Mouse (Mus musculus): ENCODE results near the gene Itgb2.

DNA sequence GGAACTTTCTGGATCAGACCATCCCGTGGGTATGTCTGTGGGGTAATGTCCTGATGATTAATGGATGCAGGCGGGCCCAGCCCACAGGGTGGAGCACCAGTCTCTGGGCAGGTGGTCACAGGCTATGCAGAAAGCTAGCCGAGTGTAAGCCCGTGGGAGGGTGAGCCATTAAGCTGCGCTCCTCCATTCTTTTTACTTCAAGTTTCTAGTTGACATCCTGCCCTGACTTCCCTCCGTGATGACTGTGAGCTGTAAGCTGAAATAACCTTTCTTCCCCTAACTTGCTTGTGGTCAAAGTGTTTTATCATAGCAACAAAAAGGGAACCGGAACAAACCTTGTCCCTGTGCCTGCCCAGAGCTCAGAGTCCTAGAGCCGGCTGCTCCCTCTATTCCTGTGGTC is 6.7 kb downstream of the Itgb2 start:
- TF ChIP-seq CTCF (IDR thresholded peaks at IDR 0.05; ENCODE audit: low read depth) (no peak), EP300 (IDR thresholded peaks at IDR 0.05; ENCODE audit: low read depth) (no peak)
